In the genomic region with DNA sequence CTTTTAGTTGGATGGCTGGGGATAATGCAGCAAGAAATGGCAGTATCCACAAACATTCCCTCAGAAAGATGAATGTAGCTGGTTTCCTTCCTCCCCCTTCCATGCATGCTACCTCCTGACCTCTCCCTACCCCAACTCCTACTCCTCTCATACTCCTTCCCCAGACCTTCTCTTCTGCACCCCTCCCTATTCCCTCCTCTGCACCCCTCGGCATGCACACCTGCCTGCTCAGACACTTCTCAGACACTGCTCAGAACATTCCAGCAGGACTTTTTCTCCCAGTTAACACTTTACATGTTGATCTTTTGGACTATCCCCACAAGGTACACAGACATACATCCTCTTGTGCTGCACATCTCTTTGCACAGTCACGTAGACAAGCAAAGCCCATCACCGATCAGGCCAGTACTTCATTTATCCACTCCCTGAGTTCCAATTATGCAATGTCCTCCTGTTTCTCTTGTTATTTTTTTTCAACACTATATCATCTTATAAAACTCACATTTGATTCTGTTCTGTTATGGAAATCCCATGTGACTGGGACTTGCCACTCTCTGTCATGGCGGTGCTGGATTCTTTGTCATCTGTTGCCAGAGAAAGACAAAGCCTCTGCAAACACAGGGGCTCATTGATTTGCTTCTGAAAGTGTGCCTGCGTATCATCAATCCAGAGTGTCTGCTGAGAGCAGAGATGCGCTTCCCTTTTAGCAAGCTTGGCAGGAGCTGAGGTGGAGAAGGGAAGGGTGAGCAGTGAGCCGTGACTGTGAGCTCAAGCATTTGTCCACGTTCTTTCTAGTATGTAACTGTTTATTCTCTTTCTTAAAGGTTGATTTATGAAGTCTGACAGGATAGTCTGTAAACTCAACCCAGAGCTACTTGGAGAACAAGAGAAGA, we compare ENCODE assay signal across 17 mouse cellular contexts.
DNase-seq lines count a peak whose midpoint lies in the region; ATAC-seq and TF ChIP-seq lines count a peak whose summit lies in the region.
"Had no signal": no experiment of that assay in that cellular context is flagged by ENCODE, and none has a peak within 500 bp of the region (broad histone marks: within the 10 kb centered on the region; RNA-seq: fewer than 3 reads in every experiment).

No protein-coding gene starts in this region.

- H3K9ac ChIP-seq in liver, embryonic 11.5 days (ENCODE audit: low read depth, low read length) = no peak overlapping the region
- H3K9ac ChIP-seq in liver, postnatal 0 days (replicated peaks) = no peak overlapping the region
- no peak overlapping the region for H3K9ac ChIP-seq in kidney, embryonic 15.5 days
- H3K9ac ChIP-seq in neural tube, embryonic 12.5 days = no peak overlapping the region
- H3K9ac ChIP-seq: heart, embryonic 13.5 days; liver, embryonic 12.5 days had no signal

- WGBS in liver, embryonic 11.5 days = 63% methylated on average over 8 of the region's 8 CpGs
- WGBS in liver, postnatal 0 days (ENCODE audit: insufficient replicate concordance) = 73% methylated on average over 8 of the region's 8 CpGs
- WGBS in kidney, embryonic 15.5 days = 39% methylated on average over 8 of the region's 8 CpGs
- WGBS in neural tube, embryonic 12.5 days = 42% methylated on average over 8 of the region's 8 CpGs

- TF ChIP-seq CTCF in liver, postnatal 0 days (IDR thresholded peaks at IDR 0.05; ENCODE audit: low read depth) = no peak

- H3K36me3 ChIP-seq in liver, embryonic 11.5 days (ENCODE audit: control insufficient read depth, insufficient read depth, low read length) = no peaks in the 10 kb centered on the region
- no peaks in the 10 kb centered on the region for H3K36me3 ChIP-seq in liver, postnatal 0 days (replicated peaks; ENCODE audit: insufficient read depth, low read length)
- no peaks in the 10 kb centered on the region for H3K36me3 ChIP-seq in kidney, embryonic 15.5 days
- no peaks in the 10 kb centered on the region for H3K36me3 ChIP-seq in neural tube, embryonic 12.5 days
- H3K36me3 ChIP-seq: G1E; heart, embryonic 13.5 days; liver, embryonic 12.5 days had no signal

- H3K9me3 ChIP-seq in liver, embryonic 11.5 days (ENCODE audit: control insufficient read depth, low read length) = no peaks in the 10 kb centered on the region
- H3K9me3 ChIP-seq in liver, postnatal 0 days (ENCODE audit: low read length) = no peaks in the 10 kb centered on the region
- H3K9me3 ChIP-seq in kidney, embryonic 15.5 days (replicated peaks) = no peaks in the 10 kb centered on the region
- H3K9me3 ChIP-seq in neural tube, embryonic 12.5 days = no peaks in the 10 kb centered on the region
- H3K9me3 ChIP-seq: heart, embryonic 13.5 days; liver, embryonic 12.5 days had no signal

- H3K4me3 ChIP-seq in liver, embryonic 11.5 days (ENCODE audit: low read depth, low read length) = no peak overlapping the region
- H3K4me3 ChIP-seq in liver, postnatal 0 days (ENCODE audit: low read depth, low read length) = no peak overlapping the region
- no peak overlapping the region for H3K4me3 ChIP-seq in kidney, embryonic 15.5 days (replicated peaks)
- H3K4me3 ChIP-seq in neural tube, embryonic 12.5 days = no peak overlapping the region
- H3K4me3 ChIP-seq: gastrocnemius, adult 2 months; heart, embryonic 13.5 days; layer of hippocampus, adult 2 months; liver, embryonic 12.5 days; myocyte had no signal

- H3K27me3 ChIP-seq in liver, embryonic 11.5 days (replicated peaks; ENCODE audit: control insufficient read depth, insufficient read depth, low read length) = no peaks in the 10 kb centered on the region
- H3K27me3 ChIP-seq in liver, postnatal 0 days (ENCODE audit: insufficient read depth, low read length) = no peaks in the 10 kb centered on the region
- H3K27me3 ChIP-seq in kidney, embryonic 15.5 days = no peaks in the 10 kb centered on the region
- no peaks in the 10 kb centered on the region for H3K27me3 ChIP-seq in neural tube, embryonic 12.5 days (replicated peaks)
- H3K27me3 ChIP-seq: heart, embryonic 13.5 days; liver, embryonic 12.5 days had no signal

- H3K4me2 ChIP-seq in liver, embryonic 11.5 days = no peak overlapping the region
- no peak overlapping the region for H3K4me2 ChIP-seq in liver, postnatal 0 days (ENCODE audit: low read depth, low read length)
- no peak overlapping the region for H3K4me2 ChIP-seq in kidney, embryonic 15.5 days
- no peak overlapping the region for H3K4me2 ChIP-seq in neural tube, embryonic 12.5 days (replicated peaks)
- H3K4me2 ChIP-seq: heart, embryonic 13.5 days; liver, embryonic 12.5 days had no signal

- H3K4me1 ChIP-seq in liver, embryonic 11.5 days (replicated peaks; ENCODE audit: control insufficient read depth, insufficient read depth, low read length) = no peaks in the 10 kb centered on the region
- H3K4me1 ChIP-seq in liver, postnatal 0 days (ENCODE audit: insufficient read depth) = no peaks in the 10 kb centered on the region
- H3K4me1 ChIP-seq in kidney, embryonic 15.5 days = peaks cover 6% of the 10 kb centered on the region; the same call in 1 of the 2 replicates
- H3K4me1 ChIP-seq in neural tube, embryonic 12.5 days = no peaks in the 10 kb centered on the region
- H3K4me1 ChIP-seq: heart, embryonic 13.5 days; liver, embryonic 12.5 days had no signal

- H3K27ac ChIP-seq in liver, embryonic 11.5 days (ENCODE audit: low read depth, low read length) = no peak overlapping the region
- no peak overlapping the region for H3K27ac ChIP-seq in liver, postnatal 0 days (ENCODE audit: low read depth)
- H3K27ac ChIP-seq in kidney, embryonic 15.5 days = no peak overlapping the region
- H3K27ac ChIP-seq in neural tube, embryonic 12.5 days = no peak overlapping the region
- H3K27ac ChIP-seq: gastrocnemius, adult 2 months; heart, embryonic 13.5 days; layer of hippocampus, adult 2 months; liver, embryonic 12.5 days had no signal

- 0 out of 2 replicates have a peak, but pooled peaks have one; percentile 29 for ATAC-seq in liver, embryonic 11.5 days (replicated peaks; ENCODE audit: low FRiP score)
- ATAC-seq in liver, postnatal 0 days = no peak
- peak; percentile 95 for ATAC-seq in kidney, embryonic 15.5 days (replicated peaks; ENCODE audit: low FRiP score)
- peak; percentile 37; the same call in 1 of the 2 replicates for ATAC-seq in neural tube, embryonic 12.5 days (ENCODE audit: low FRiP score, low read depth)
- ATAC-seq: liver, embryonic 12.5 days had no signal

- no peak for DNase-seq in liver, embryonic 11.5 days (ENCODE audit: low spot score)
- DNase-seq in liver, postnatal 0 days = no peak
- DNase-seq in embryo, embryonic 9.5 days (ENCODE audit: extremely low spot score) = peak; percentile 4
- DNase-seq in yolk sac, embryonic 10.5 days (ENCODE audit: low spot score) = no peak
- no peak for DNase-seq in c-Kit-positive CD71-positive TER-119-positive erythroid progenitor cells, embryonic 14.5 days (ENCODE audit: low spot score)
- no peak for DNase-seq in urinary bladder, postnatal 14 days (ENCODE audit: low spot score)
- DNase-seq: cerebellum, adult 2 months; gastrocnemius, adult 2 months; lung, postnatal 36 days; thymus, postnatal 4 days had no signal

- no peak for TF ChIP-seq EP300 in liver, postnatal 0 days (IDR thresholded peaks at IDR 0.05; ENCODE audit: low read depth)
